Mouse (Mus musculus) intestine, embryonic 14.5 days (tissue): ENCODE measurements at regions not wholly inside any gene's neighbourhood (a gene's known extent, or its start where the extent isn't known, plus 50 kb on each side); places are given as distances from the start of the nearest gene placed in this dataset.

Experiments
- ATAC-seq: fragments of 200-750 bp; cut with Nextera tagmentation; replicated peaks from 2 replicates; pipeline ENCODE4 v1.8.0; 2017; ENCODE audit warnings: low read depth, moderate number of reproducible peaks, moderate TSS enrichment, moderate library complexity; ENCODE audit not compliant: low FRiP score, low TSS enrichment
- DNase-seq: peaks from one replicate; pipeline ENCODE4 v3.0.0-alpha.2; 2018; ENCODE audit warnings: low spot score
- H3K27ac ChIP-seq: fragments of 300-500 bp; sonication (generic); 2 replicates; pipeline ENCODE4 v1.5.1; 2014; ENCODE audit warnings: low read depth, mild to moderate bottlenecking, control low read depth
- H3K27me3 ChIP-seq: fragments of 300-500 bp; sonication (generic); replicated peaks from 2 replicates; pipeline ENCODE4 v1.6.1; 2014; ENCODE audit warnings: low read length, control low read depth; ENCODE audit not compliant: control insufficient read depth, insufficient read depth
- H3K36me3 ChIP-seq: fragments of 300-500 bp; sonication (generic); 2 replicates; pipeline ENCODE4 v1.6.1; 2014; ENCODE audit warnings: low read length, control low read depth; ENCODE audit not compliant: control insufficient read depth, insufficient read depth
- H3K4me1 ChIP-seq: fragments of 300-500 bp; sonication (generic); replicated peaks from 2 replicates; pipeline ENCODE4 v1.6.1; 2014; ENCODE audit warnings: low read length, control low read depth, mixed read lengths; ENCODE audit not compliant: control insufficient read depth, insufficient read depth
- H3K4me2 ChIP-seq: fragments of 300-500 bp; sonication (generic); 2 replicates; pipeline ENCODE4 v1.6.1; 2014; ENCODE audit warnings: low read length
- H3K4me3 ChIP-seq: fragments of 300-500 bp; sonication (generic); 2 replicates; pipeline ENCODE4 v1.5.1; 2014; ENCODE audit warnings: low read depth, low read length, control low read depth, mixed read lengths
- H3K9ac ChIP-seq: fragments of 300-500 bp; sonication (generic); 2 replicates; pipeline ENCODE4 v1.6.1; 2014; ENCODE audit warnings: mild to moderate bottlenecking, low read length
- H3K9me3 ChIP-seq: fragments of 300-500 bp; sonication (generic); 2 replicates; pipeline ENCODE4 v1.6.1; 2016; ENCODE audit warnings: low read length, control low read depth; ENCODE audit not compliant: control insufficient read depth
- WGBS: fragments of 180-500 bp; shearing (Covaris S2); extraction: QIAGEN DNeasy Blood & Tissue Kit; methylation state at CpG from one replicate; pipeline ENCODE4 v1.1.7; 2014; 5-methylcytosine and 5-hydroxymethylcytosine counted together

DNA sequence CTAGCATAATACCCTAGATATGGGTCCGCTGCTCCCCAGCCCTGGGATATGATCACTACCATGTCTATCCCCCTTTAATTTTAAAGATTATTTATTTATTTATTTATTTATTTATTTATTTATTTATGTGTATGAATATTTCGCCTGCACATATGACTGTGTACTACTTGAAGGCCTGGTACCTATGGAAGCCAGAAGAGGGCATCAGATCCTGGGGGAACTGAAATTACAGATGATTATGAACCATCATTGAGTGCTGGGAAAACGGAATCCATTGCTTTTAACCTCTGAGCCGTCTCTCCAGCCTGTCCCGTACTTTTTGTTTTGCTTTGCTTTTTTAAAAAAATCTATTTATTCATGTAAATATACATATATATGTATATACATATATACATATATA is 70.0 kb upstream of the Dlx2 start:
- DNase-seq = no peak
- no peaks in the 10 kb centered on the region for H3K9me3 ChIP-seq
- H3K36me3 ChIP-seq = no peaks in the 10 kb centered on the region
- H3K4me3 ChIP-seq = no peak overlapping the region
- no peak for ATAC-seq
- H3K27ac ChIP-seq = no peak overlapping the region
- no peaks in the 10 kb centered on the region for H3K27me3 ChIP-seq
- no peak overlapping the region for H3K9ac ChIP-seq
- no peak overlapping the region for H3K4me2 ChIP-seq
- no peaks in the 10 kb centered on the region for H3K4me1 ChIP-seq
- WGBS = 85% methylated on average over 5 of the region's 5 CpGs

DNA sequence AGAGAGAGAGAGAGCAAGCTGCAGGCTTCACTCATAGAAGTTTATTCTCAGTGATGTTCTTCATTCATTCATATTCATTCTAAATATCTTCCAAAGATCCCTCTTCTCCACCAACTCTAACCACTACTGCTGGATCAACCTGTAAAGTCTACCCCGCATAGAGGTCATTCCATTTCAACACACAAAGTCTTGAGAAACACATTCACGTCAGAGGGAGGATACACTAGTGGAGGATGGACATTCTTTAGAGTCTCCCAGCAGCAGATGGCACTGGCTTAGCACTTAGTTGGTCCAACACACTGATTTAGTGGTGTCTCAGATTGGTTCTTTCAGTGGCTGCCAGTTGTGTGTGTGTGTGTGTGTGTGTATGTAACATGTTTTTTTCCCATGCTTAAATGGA is 74.9 kb upstream of the Dlx2 start:
- Histone ChIP-seq H3K27me3 (no peaks in the 10 kb centered on the region), H3K4me1 (no peaks in the 10 kb centered on the region), H3K4me2 (no peak overlapping the region), H3K9ac (no peak overlapping the region), H3K9me3 (no peaks in the 10 kb centered on the region), H3K27ac (no peak overlapping the region), H3K36me3 (no peaks in the 10 kb centered on the region), H3K4me3 (no peak overlapping the region)
- WGBS = 92% methylated on average over 2 of the region's 2 CpGs
- ATAC-seq (no peak), DNase-seq (no peak)

GRCm38 (mm10) chr2:71622532-71623099 is 76.1 kb upstream of the Dlx2 start:
- no peaks in the 10 kb centered on the region for H3K27me3 ChIP-seq
- H3K27ac ChIP-seq = no peak overlapping the region
- H3K4me3 ChIP-seq = no peak overlapping the region
- no peaks in the 10 kb centered on the region for H3K36me3 ChIP-seq
- DNase-seq (no peak), ATAC-seq (no peak)
- H3K4me1 ChIP-seq = peaks cover 7% of the 10 kb centered on the region
- WGBS = 71% methylated on average over 9 of the region's 9 CpGs
- no peak overlapping the region for H3K9ac ChIP-seq
- no peak overlapping the region for H3K4me2 ChIP-seq
- no peaks in the 10 kb centered on the region for H3K9me3 ChIP-seq

DNA sequence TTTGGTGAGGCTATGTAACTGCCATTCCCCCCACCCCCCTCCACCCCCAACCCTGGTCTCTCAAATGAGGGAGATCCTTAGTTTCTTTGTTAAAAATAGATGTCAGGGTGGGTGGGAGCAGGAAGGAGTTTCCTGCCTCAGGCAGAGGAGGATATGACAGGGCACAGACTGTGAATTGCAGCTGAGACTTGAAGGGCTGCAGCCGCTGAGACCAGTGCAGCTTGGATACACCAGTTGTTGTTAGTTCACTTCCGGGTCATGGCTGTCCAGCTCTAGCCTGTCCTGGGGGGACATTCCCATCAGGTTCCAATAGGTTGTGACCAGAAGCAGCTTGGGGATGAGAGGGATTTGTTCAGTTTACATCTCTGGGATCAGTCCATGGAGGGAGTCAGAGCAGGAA is 76.6 kb upstream of the Dlx2 start:
- ATAC-seq (no peak), DNase-seq (no peak)
- 78% methylated on average over 2 of the region's 2 CpGs for WGBS
- Histone ChIP-seq H3K27me3 (no peaks in the 10 kb centered on the region), H3K36me3 (no peaks in the 10 kb centered on the region), H3K9me3 (no peaks in the 10 kb centered on the region), H3K4me3 (no peak overlapping the region), H3K4me2 (no peak overlapping the region), H3K27ac (no peak overlapping the region), H3K4me1 (peaks cover 8% of the 10 kb centered on the region), H3K9ac (no peak overlapping the region)

DNA sequence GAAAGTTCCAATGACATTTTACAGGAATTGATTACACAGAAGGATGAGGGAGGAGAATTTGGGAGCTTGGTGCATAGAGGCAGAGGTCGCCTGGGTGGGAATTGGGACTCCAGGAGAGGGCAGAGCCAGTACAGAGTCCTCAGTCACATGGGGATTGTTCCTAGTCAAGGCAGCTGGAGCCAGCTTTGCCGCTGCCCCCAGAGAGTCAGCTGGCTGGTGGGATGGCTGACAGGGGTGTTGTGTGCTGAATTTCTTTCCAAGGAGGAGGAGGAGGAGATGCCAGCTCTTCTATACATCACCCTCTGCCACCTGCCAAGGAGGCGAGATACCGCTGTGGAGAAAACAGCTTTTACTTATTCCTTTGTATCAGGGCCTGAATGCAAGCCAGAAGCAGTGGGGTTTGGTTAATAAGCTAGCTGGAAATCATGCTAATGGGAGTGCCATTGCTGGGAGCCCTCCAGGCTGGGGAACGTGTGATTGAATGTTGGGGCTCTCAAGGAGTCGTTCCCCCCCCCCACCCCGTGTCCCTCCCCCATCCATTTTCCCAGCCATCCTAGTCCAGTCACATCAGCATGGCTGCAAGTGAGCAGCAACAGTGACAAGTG is 78.8 kb upstream of the Dlx2 start:
- no peak for ATAC-seq
- Histone ChIP-seq H3K9me3 (no peaks in the 10 kb centered on the region), H3K4me3 (no peak overlapping the region), H3K4me1 (peaks cover 13% of the 10 kb centered on the region), H3K4me2 (no peak overlapping the region), H3K27me3 (no peaks in the 10 kb centered on the region), H3K27ac (no peak overlapping the region), H3K36me3 (no peaks in the 10 kb centered on the region), H3K9ac (no peak overlapping the region)
- WGBS = 69% methylated on average over 7 of the region's 7 CpGs
- DNase-seq = no peak

DNA sequence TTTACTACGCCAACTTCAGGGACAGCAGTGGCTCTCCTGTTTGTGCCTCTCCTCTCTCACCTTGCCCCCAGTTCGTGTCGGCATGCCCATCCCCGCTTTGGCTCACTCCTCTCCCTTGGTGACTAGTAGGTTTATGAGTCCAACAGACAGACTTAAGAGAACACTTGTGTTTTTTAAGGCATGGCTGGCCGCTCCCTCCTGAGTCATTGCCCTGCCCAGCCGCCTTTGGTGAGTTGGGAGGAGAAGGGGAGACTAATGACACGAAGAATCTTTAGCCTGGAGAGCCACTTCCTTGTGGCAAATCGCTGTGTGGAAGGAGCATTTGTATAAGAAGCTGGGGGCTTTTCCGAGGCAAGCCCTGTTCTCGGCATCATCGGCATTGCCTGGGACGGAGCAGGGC is 79.8 kb upstream of the Dlx2 start:
- no peak overlapping the region for H3K4me3 ChIP-seq
- H3K27ac ChIP-seq = no peak overlapping the region
- no peaks in the 10 kb centered on the region for H3K9me3 ChIP-seq
- no peak for ATAC-seq
- no peaks in the 10 kb centered on the region for H3K36me3 ChIP-seq
- no peaks in the 10 kb centered on the region for H3K27me3 ChIP-seq
- no peak for DNase-seq
- 55% methylated on average over 12 of the region's 12 CpGs for WGBS
- H3K4me2 ChIP-seq = no peak overlapping the region
- H3K4me1 ChIP-seq = peaks cover 13% of the 10 kb centered on the region
- no peak overlapping the region for H3K9ac ChIP-seq

- H3K36me3 ChIP-seq = no peaks in the 10 kb centered on the region
- no peak overlapping the region for H3K4me3 ChIP-seq
- 19% methylated on average over 14 of the region's 14 CpGs for WGBS
- H3K4me2 ChIP-seq = no peak overlapping the region
- H3K4me1 ChIP-seq = peaks cover 13% of the 10 kb centered on the region
- ATAC-seq (no peak), DNase-seq (peak; percentile 63)
- H3K9me3 ChIP-seq = no peaks in the 10 kb centered on the region
- H3K27ac ChIP-seq = no peak overlapping the region
- no peak overlapping the region for H3K9ac ChIP-seq
- no peaks in the 10 kb centered on the region for H3K27me3 ChIP-seq
Measured at GRCm38 (mm10) chr2:71627097-71627755, 80.7 kb upstream of the Dlx2 start.

DNA sequence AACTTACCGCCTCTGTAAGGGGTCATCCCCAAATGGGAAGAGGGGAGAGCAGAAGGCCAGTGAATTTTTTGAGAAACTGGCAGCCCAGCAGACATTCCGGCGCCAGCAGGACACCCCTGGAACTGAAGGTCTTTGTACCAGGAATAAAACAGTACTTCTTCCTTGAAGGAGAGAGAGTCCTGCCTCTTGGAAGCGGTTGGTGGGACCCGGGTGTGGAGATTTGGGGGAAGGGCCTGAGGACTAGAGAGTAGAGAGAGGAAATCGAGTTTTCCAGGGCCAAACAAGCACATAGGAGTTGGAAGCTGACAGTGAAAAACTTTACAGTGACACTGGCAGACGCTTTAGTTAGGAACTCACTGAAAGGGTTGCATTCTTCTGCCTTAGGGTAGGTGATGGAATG is 82.3 kb upstream of the Dlx2 start:
- no peak overlapping the region for H3K4me3 ChIP-seq
- DNase-seq (peak; percentile 62), ATAC-seq (no peak)
- H3K27me3 ChIP-seq = no peaks in the 10 kb centered on the region
- H3K9ac ChIP-seq = no peak overlapping the region
- WGBS = 24% methylated on average over 7 of the region's 7 CpGs
- H3K4me2 ChIP-seq = peak overlapping the region; percentile 78; the same call in 1 of the 2 replicates
- H3K27ac ChIP-seq = no peak overlapping the region
- H3K9me3 ChIP-seq = no peaks in the 10 kb centered on the region
- peaks cover 13% of the 10 kb centered on the region for H3K4me1 ChIP-seq
- no peaks in the 10 kb centered on the region for H3K36me3 ChIP-seq
